Mouse (Mus musculus) G1E (cell line): Measurements from ENCODE around the gene Lrtm2. TPM values are rescaled to one million over a fixed set of nuclear protein-coding genes. Genes with fewer than 3 reads are reported as not detected.
A peak's percentile ranks its signal among the peaks of the same experiment; 100 is the strongest.
"Not testable (repeated sequence)": the region's sequence is repeated elsewhere in the genome, so short reads cannot be mapped to it uniquely, and the experiment has no call there.

Experiments
- ATAC-seq: 2 replicates; pipeline ENCODE4 v1.8.0; 2016; ENCODE audit warnings: mild to moderate bottlenecking; ENCODE audit not compliant: insufficient number of reproducible peaks, poor library complexity, low FRiP score, severe bottlenecking; ENCODE audit errors: extremely low read depth
- DNase-seq: peaks from one replicate; pipeline ENCODE4 v3.0.0; 2012; ENCODE audit warnings: low spot score
- H3K27me3 ChIP-seq: 2 replicates; pipeline ENCODE4 v1.6.1; 2012; ENCODE audit warnings: mild to moderate bottlenecking, low read length, inconsistent platforms; ENCODE audit not compliant: insufficient read depth
- H3K36me3 ChIP-seq: replicated peaks from 2 replicates; pipeline ENCODE3; 2012; ENCODE audit warnings: mild to moderate bottlenecking, inconsistent platforms
- H3K4me1 ChIP-seq: 2 replicates; pipeline ENCODE4 v1.6.1; 2012; ENCODE audit warnings: low read depth, low read length, inconsistent platforms, mixed read lengths; ENCODE audit not compliant: insufficient read depth
- H3K4me3 ChIP-seq: 2 replicates; pipeline ENCODE4 v1.5.1; 2012; ENCODE audit warnings: low read depth, mild to moderate bottlenecking, inconsistent platforms, low read length, moderate library complexity, mixed read lengths
- H3K9me3 ChIP-seq: replicated peaks from 2 replicates; pipeline ENCODE4 v1.6.1; 2012; ENCODE audit warnings: inconsistent platforms
- CTCF ChIP-seq: IDR thresholded peaks from 2 replicates; pipeline ENCODE4 v1.5.1; 2012; ENCODE audit warnings: low read depth, low read length, inconsistent platforms, mixed read lengths
- GATA1 ChIP-seq: IDR thresholded peaks from 2 replicates; pipeline ENCODE4 v1.6.1; 2012; ENCODE audit warnings: borderline replicate concordance, low read length, inconsistent platforms, mixed read lengths
- GATA2 ChIP-seq: IDR thresholded peaks from 2 replicates; pipeline ENCODE4 v1.6.1; 2012; ENCODE audit warnings: low read depth, low read length, inconsistent platforms, borderline replicate concordance
- POLR2AphosphoS5 ChIP-seq: IDR thresholded peaks from 2 replicates; pipeline ENCODE4 v1.6.1; 2012; ENCODE audit warnings: low read depth, low read length, inconsistent platforms; ENCODE audit not compliant: insufficient replicate concordance
- TAL1 ChIP-seq: conservative IDR thresholded peaks from 2 replicates; pipeline ENCODE4 v1.6.1; 2012; ENCODE audit warnings: low read depth, low read length, inconsistent platforms, mixed read lengths
- polyA plus RNA-seq: library from polyadenylated mRNA; stranded (reverse); fragments of >175 nt; gene quantifications from 2 replicates; pipeline ENCODE4 v1.2.3, GENCODE M21; 2012
- total RNA-seq, 2 experiments: library from RNA; stranded (forward) in 1 of 2; stranded (reverse) in 1 of 2; fragments of 200-1000 nt in 1 of 2; fragments of >200 nt in 1 of 2; fragmentation: Nextera tagmentation in 1 of 2; gene quantifications; 2 replicates each; pipeline ENCODE4 v1.2.3; 2014 to 2017

The Lrtm2 gene
- total and polyA plus RNA-seq, 3 experiments: 0.11 TPM; not detected in 2

DNA sequence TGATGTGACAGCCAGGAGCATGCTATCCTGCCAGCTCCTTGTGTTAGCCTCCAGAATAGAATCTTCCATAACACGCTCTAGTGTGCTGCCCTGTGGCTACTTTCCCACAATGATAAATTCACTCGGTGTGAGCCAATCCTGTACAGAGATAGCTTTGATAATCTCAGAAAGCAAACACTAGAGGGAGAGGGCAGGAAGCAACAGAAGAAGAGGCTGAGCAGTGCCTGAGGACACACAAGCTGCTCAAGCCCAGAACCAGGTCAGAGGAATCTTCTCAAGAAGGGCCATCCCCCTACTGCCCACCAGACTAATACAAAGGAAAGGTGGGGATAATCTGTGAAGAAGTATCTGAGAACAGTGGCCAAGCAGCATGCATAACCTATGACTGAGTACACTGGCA is 36.8 kb upstream of the Lrtm2 start:
- ATAC-seq (no peak), DNase-seq (no peak)
- H3K36me3 ChIP-seq: peaks cover 75% of the 10 kb centered on the region
- no peak overlapping the region for H3K4me3 ChIP-seq
- H3K27me3 ChIP-seq: no peaks in the 10 kb centered on the region
- peaks cover 33% of the 10 kb centered on the region for H3K4me1 ChIP-seq
- TF ChIP-seq POLR2AphosphoS5 (no peak), TAL1 (no peak), CTCF (no peak), GATA1 (no peak), GATA2 (no peak)
- no peaks in the 10 kb centered on the region for H3K9me3 ChIP-seq

DNA sequence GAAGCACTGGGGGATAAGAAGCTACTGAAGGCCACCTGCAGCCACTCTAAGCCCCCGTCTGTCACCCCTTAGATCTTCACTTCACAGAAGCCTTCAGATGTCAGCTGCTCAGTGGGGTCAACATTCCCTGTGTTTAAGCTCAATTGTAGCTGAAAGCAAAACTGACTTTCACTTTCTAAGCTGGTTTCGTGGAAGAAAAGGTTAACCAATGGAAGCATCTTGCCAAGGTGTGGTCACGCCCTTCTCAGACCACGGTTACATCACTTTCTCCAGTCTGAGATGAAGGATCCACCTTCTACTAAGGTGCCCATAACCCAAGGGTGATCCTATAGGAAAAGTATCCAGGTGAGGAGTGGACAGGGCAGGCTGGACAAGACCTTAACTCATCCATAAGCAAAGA is 36.2 kb upstream of the Lrtm2 start:
- not testable (repeated sequence) for H3K27me3 ChIP-seq, ATAC-seq, H3K9me3 ChIP-seq, DNase-seq, H3K4me3 ChIP-seq
- Histone ChIP-seq H3K36me3 (peaks cover 74% of the 10 kb centered on the region), H3K4me1 (peaks cover 34% of the 10 kb centered on the region)

DNA sequence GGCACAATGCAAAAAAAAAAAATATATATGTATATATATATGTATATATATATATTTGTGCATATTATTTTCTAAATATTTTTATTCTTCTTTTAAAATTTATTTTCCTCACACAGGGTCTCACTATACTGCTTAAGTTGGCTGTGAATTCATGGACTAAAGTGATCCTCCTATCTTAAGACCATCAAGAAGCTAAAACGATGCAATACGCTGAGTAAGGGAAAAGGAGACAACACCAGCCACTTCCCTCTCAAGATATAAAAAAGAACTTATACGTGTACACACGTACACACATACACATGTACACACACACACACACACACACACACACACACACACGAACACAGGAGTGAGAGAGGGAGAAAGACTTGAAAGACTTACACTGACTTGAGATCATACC is 33.0 kb upstream of the Lrtm2 start:
- Histone ChIP-seq H3K4me1 (peaks cover 57% of the 10 kb centered on the region), H3K27me3 (no peaks in the 10 kb centered on the region), H3K9me3 (no peaks in the 10 kb centered on the region), H3K4me3 (no peak overlapping the region), H3K36me3 (peaks cover 75% of the 10 kb centered on the region)
- DNase-seq (no peak), ATAC-seq (no peak)
- TF ChIP-seq GATA1 (no peak), POLR2AphosphoS5 (no peak), CTCF (no peak), GATA2 (no peak), TAL1 (no peak)

DNA sequence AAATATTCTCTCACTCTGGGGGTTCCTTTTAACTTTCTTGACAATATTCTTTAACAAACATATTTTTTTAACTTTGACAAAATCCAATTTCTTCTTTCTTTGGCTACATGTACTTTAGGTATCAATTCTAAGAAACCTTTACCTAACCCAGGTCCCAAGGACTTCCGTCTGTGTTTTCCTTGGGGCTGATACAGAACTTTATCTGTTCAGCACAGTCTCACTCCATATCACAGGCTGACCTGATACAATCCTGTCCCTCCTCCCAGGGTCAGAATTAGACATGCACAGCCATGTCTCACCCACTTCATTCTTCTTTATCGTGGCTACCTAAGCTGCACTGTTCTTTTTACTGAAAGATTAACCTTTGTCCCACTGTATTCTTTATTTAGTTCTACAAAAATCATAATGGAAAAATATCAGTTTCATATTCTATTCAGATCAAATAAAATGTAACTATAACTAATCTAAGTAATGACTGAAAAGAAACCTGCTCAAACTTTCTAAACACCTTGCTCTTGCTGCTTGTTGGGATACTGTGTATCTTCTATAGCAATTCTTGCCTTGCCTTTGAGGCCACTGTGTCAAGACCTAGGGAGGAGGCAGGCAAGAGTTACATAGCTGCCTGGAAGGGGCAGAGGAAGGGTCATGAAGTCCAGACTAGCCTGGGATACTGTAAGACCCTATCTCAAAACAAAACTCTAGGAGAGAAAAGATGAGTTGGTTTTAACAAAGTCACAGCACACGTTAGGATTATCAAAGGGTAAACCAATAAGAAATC is 30.5 kb upstream of the Lrtm2 start:
- Histone ChIP-seq H3K36me3 (peaks cover 81% of the 10 kb centered on the region), H3K9me3 (no peaks in the 10 kb centered on the region), H3K4me1 (peaks cover 49% of the 10 kb centered on the region), H3K27me3 (no peaks in the 10 kb centered on the region), H3K4me3 (no peak overlapping the region)
- TF ChIP-seq TAL1 (peak; percentile 75), GATA1 (no peak)
- ATAC-seq (peak; percentile 93), DNase-seq (peak; percentile 44)

DNA sequence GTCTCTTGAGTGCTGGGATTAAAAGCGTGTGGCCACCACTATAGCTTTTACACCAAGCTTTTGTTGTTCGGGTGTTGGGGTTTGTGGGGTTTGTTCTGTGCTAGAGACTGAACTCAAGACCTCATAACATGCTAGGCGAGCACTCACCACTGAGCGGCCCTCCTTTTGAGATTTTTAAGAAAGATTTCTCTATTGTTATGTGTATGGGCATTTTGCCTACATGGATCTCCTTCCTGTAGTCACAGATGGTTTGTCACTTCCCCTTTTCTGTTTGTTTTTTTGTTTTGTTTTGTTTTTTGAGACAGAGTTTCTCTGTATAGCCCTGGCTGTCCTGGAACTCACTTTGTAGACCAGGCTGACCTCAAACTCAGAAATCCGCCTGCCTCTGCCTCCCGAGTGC is 29.7 kb upstream of the Lrtm2 start:
- H3K36me3 ChIP-seq: peaks cover 81% of the 10 kb centered on the region
- H3K9me3 ChIP-seq, H3K4me3 ChIP-seq, H3K27me3 ChIP-seq: not testable (repeated sequence)
- ATAC-seq: peak; percentile 54
- peak; percentile 37 for DNase-seq
- peaks cover 42% of the 10 kb centered on the region for H3K4me1 ChIP-seq

DNA sequence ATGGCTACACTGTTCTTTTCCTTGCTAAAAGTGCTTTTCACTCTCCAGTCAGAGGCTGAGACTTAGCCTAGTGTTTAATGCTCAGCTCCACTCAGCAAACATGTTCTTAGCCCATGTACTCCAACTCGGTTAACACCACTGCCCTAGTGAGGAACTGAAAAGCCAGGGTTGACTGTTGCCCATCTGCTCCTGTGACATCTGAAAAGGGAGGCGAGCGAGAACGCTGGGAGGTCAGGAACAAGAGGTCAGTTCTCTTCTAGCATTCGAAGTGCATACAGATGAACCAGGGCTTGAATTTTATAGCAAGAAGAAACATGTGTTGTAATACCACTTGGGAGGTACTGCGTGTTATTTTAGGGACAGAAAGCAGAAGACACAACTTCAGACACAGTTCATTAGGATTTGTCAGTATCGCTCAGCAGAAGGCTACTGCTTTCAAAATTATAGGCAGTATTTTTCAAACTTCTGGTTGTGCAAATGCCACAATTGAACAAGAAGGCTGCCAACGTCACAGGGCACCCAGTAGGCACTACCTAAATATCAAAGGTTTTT is 27.5 kb upstream of the Lrtm2 start:
- no peak for ATAC-seq

DNA sequence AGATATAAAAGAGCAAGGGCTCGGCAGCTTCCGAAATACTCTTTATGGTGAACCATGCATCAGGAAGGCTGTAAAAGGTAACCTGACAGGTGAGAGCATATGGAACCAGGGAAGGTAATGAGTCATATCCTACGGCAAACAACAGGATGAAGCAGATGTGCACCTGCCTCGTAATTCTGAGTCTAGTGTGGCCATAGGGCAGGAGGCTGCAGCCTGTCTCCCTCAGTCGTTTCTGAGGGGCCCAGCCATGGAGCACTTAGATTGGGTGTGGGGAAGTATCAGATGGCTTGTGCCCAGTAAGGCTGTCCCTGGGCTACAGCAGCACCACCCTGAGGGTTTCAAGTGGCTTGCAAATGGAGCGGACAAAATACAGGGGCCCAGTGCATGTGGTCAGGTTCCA is 21.9 kb upstream of the Lrtm2 start:
- ATAC-seq (no peak), DNase-seq (no peak)
- peaks cover 2% of the 10 kb centered on the region for H3K27me3 ChIP-seq
- H3K9me3 ChIP-seq: no peaks in the 10 kb centered on the region
- H3K4me3 ChIP-seq: no peak overlapping the region
- peaks cover 5% of the 10 kb centered on the region; the same call in 1 of the 2 replicates for H3K4me1 ChIP-seq
- peaks cover 60% of the 10 kb centered on the region for H3K36me3 ChIP-seq
- TF ChIP-seq POLR2AphosphoS5 (no peak), GATA2 (no peak), TAL1 (no peak), CTCF (no peak), GATA1 (no peak)

More for the DNA sequence above, 27.5 kb upstream of the Lrtm2 start:
- H3K4me3 ChIP-seq: no peak overlapping the region
- H3K36me3 ChIP-seq: peaks cover 86% of the 10 kb centered on the region
- H3K9me3 ChIP-seq: no peaks in the 10 kb centered on the region
- TF ChIP-seq GATA2 (no peak), GATA1 (no peak), CTCF (no peak), POLR2AphosphoS5 (no peak), TAL1 (no peak)
- no peaks in the 10 kb centered on the region for H3K27me3 ChIP-seq
- H3K4me1 ChIP-seq: peaks cover 38% of the 10 kb centered on the region
- no peak for DNase-seq
